Mouse (Mus musculus) kidney, adult 2 months (tissue): Measurements from ENCODE around the gene Rhobtb1.

Source experiments
- CTCF ChIP-seq: fragments of 200-500 bp; conservative IDR thresholded peaks from 2 replicates; pipeline ENCODE4 v1.5.1; 2011; ENCODE audit warnings: low read depth, mild to moderate bottlenecking, control low read depth, low read length, moderate library complexity, mixed read lengths; ENCODE audit not compliant: insufficient read depth, insufficient read length
- POLR2A ChIP-seq: fragments of 200-500 bp; IDR thresholded peaks from one replicate; pipeline ENCODE4 v1.6.1; 2011; ENCODE audit warnings: low read depth, low read length, control low read depth

- no peak for TF ChIP-seq CTCF
- TF ChIP-seq POLR2A: no peak
Observed at GRCm38 (mm10) chr10:69327362-69327761, 176.1 kb downstream of the Rhobtb1 start.
